Mouse (Mus musculus) spleen, adult 2 months (tissue): ENCODE measurements around the gene Ddc.

Experiments used
- CTCF ChIP-seq: fragments of 200-500 bp; IDR thresholded peaks from 2 replicates; pipeline ENCODE4 v1.5.1; 2011; ENCODE audit warnings: mild to moderate bottlenecking, inconsistent platforms; ENCODE audit not compliant: insufficient read depth, insufficient read length, insufficient replicate concordance; ENCODE audit errors: extremely low read depth
- POLR2A ChIP-seq: fragments of 200-500 bp; IDR thresholded peaks from 2 replicates; pipeline ENCODE4 v1.6.1; 2011; ENCODE audit warnings: low read depth, low read length, inconsistent platforms

DNA sequence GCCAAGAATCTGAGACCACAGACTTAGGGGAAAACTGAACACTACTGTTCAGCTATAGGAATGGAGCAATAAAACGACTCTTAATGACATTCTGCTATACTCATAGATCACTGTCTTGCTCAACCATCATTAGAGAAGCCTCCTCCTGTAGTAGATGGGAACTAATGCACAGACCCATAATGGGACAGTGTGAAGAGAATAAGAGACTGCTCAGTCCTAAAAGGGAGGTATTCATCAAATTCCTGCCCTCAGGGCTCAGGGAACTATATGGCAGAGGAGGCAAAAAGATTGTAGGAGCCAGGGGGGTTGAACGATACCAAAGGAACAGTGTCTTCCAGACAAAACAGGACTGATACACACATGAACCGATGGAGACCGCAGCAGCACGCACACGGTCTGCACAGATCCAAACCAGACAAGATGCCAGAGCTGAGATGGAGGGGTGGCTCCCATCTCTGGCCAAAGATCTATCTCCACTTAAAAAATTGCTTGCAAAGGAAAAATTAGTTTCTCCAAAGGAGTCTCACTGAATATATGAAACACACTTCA, 45.9 kb downstream of the Ddc start:
- no peak for TF ChIP-seq CTCF
- no peak for TF ChIP-seq POLR2A
